Mouse (Mus musculus): ENCODE measurements around the gene Vps29. TPM values are rescaled to one million over a fixed set of nuclear protein-coding genes. Genes with fewer than 3 reads are reported as not detected.
"Not testable (repeated sequence)": the region's sequence is repeated elsewhere in the genome, so short reads cannot be mapped to it uniquely, and the experiment has no call there.

Vps29 gene
- polyA plus RNA-seq, 1 experiment from 2014 or later = 315 TPM

DNA sequence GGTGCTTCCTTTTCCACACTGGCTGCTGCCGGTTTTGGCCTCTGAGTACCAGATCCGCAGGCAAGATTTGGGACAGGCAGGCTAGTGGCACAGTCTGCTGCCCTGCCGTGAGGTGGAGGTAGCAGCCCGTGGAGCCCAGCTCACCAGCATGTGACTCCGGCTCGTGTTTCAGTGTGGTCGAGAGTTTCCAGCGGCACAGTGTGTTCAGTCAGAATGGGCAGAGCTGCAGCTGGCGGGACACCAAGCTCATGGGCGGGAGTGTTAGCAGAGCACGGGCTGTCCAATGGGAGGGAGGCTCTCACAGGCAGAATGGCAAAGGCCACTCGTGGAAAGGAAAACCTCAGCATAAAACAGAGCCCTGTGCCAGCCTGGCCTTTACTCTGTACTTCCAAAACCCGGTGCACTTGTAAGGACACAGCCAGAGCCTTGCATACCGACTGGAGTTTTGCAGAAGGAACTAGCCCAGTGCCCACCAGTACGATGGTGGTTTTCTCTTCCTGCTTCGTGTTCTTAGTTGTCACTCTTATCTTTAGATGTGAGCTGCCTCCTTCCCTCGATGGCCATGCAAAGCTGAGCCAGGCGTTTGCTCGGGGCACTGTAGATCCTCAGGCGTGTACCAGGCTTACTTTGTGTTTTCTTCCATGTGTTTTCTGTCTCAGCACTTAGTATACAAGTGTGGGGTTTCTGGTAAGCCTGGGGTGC, 39.1 kb upstream of the Vps29 start:
- H3K27me3 ChIP-seq (replicated peaks; ENCODE audit: control insufficient read depth, insufficient read depth, low read length) = no peaks in the 10 kb centered on the region
- peaks cover 42% of the 10 kb centered on the region for H3K36me3 ChIP-seq (ENCODE audit: control insufficient read depth, insufficient read depth, low read length)
- no peaks in the 10 kb centered on the region for H3K9me3 ChIP-seq (replicated peaks; ENCODE audit: control insufficient read depth, low read length)
- no peak overlapping the region for H3K4me3 ChIP-seq (ENCODE audit: low read depth, low read length)
- WGBS = 77% methylated on average over 20 of the region's 20 CpGs
- no peaks in the 10 kb centered on the region for H3K4me1 ChIP-seq (ENCODE audit: control insufficient read depth, insufficient read depth, low read length)
- H3K9ac ChIP-seq (ENCODE audit: low read length) = no peak overlapping the region
- no peak overlapping the region for H3K27ac ChIP-seq (ENCODE audit: low read depth, low read length)
- DNase-seq (ENCODE audit: low spot score) (peak; percentile 41), ATAC-seq (no peak; the same call in 1 of the 2 replicates)
- H3K4me2 ChIP-seq (ENCODE audit: low read length) = no peak overlapping the region

DNA sequence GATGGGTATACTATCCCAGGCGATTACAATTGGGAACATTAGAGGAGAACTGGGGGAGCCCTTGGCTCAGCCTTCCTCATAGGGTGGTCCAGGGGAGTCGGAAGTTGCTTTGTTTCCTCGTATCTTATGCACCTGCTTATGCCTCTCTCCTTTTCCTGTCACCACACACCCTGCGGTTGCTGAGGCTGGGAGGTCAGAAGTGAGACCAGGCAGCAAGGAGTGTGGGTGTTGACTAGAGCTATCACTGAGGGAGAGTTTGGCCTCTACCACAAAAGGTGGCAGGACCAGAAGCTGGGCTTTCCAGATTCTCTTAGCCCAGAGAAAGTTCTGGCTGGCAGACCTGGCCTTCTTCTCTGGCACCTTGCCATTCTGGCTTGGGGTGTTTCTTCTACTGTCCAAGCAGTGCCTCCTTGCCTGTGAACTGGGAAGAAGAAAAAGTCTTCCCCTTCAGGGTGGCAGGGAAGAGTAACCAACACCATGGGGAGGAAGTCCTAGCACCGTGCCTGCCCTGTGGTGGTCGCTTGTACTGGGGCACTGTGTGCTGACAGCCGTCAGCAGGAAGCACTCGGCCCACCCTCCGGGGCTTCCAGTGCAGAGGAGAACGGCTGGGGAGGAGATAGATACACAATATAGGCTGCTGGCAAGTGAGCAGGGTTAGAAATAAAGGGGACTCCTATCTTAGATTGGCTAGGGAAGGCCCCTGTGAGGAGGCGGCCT, 36.7 kb upstream of the Vps29 start:
- DNase-seq (ENCODE audit: low spot score) (no peak), ATAC-seq (no peak)
- peaks cover 44% of the 10 kb centered on the region for H3K36me3 ChIP-seq (ENCODE audit: control insufficient read depth, insufficient read depth, low read length)

DNA sequence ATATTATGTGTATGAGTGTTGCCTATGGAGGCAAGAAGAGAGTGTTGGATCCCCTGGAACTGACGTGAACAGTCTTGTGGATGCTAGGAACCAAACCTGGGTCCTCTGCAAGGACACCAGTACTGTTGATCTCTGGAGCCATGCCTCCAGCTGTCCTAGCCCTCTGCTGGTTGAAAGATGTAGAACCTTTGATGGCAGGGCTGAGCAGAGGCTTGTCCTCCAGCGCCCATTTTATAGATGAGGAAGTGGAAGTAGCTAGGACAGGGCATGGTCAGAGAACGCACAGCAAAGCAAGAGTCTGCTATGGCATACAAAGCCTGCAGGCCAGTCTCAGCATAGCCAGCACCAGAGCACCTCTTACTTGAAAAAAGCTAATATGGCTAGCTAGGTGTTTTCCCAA, 36.1 kb upstream of the Vps29 start:
- no peaks in the 10 kb centered on the region for H3K9me3 ChIP-seq (replicated peaks; ENCODE audit: control insufficient read depth, low read length)
- 76% methylated on average over 3 of the region's 3 CpGs for WGBS
- H3K9ac ChIP-seq (ENCODE audit: low read length) = no peak overlapping the region
- H3K4me3 ChIP-seq (ENCODE audit: low read depth, low read length) = no peak overlapping the region
- no peak for ATAC-seq
- no peaks in the 10 kb centered on the region for H3K4me1 ChIP-seq (ENCODE audit: control insufficient read depth, insufficient read depth, low read length)
- no peaks in the 10 kb centered on the region for H3K27me3 ChIP-seq (replicated peaks; ENCODE audit: control insufficient read depth, insufficient read depth, low read length)
- DNase-seq (ENCODE audit: low spot score) = no peak
- peaks cover 39% of the 10 kb centered on the region for H3K36me3 ChIP-seq (ENCODE audit: control insufficient read depth, insufficient read depth, low read length)
- no peak overlapping the region for H3K4me2 ChIP-seq (ENCODE audit: low read length)
- H3K27ac ChIP-seq (ENCODE audit: low read depth, low read length) = no peak overlapping the region

More for the DNA sequence above, 36.7 kb upstream of the Vps29 start:
- H3K9ac ChIP-seq (ENCODE audit: low read length) = no peak overlapping the region
- H3K27me3 ChIP-seq (replicated peaks; ENCODE audit: control insufficient read depth, insufficient read depth, low read length) = no peaks in the 10 kb centered on the region
- no peak overlapping the region for H3K4me3 ChIP-seq (ENCODE audit: low read depth, low read length)
- 88% methylated on average over 11 of the region's 11 CpGs for WGBS
- no peak overlapping the region for H3K27ac ChIP-seq (ENCODE audit: low read depth, low read length)
- H3K4me1 ChIP-seq (ENCODE audit: control insufficient read depth, insufficient read depth, low read length) = no peaks in the 10 kb centered on the region
- no peak overlapping the region for H3K4me2 ChIP-seq (ENCODE audit: low read length)
- H3K9me3 ChIP-seq (replicated peaks; ENCODE audit: control insufficient read depth, low read length) = no peaks in the 10 kb centered on the region

DNA sequence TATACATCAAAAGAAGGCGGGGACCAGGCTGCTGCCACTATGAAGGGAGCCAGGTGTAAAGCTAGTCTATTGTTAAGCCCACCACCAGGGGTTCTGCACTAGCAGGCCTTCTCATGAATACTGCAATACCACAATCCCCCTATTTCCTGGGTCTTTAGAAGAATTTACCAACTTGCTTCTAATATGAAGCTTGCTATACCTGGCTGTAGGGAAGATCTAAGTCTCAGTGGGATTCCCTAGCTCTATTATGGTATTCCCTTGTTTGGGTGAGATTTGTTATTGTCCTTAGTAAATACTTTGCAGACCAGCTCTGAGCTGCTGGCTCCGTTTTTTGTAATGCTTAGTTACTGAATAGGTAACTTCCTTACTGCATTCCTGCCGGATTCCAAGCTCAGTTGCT, 35.2 kb upstream of the Vps29 start:
- not testable (repeated sequence) for H3K27me3 ChIP-seq (replicated peaks; ENCODE audit: control insufficient read depth, insufficient read depth, low read length); H3K4me3 ChIP-seq (ENCODE audit: low read depth, low read length); H3K9me3 ChIP-seq (replicated peaks; ENCODE audit: control insufficient read depth, low read length); H3K9ac ChIP-seq (ENCODE audit: low read length); ATAC-seq; H3K4me1 ChIP-seq (ENCODE audit: control insufficient read depth, insufficient read depth, low read length); H3K4me2 ChIP-seq (ENCODE audit: low read length); H3K27ac ChIP-seq (ENCODE audit: low read depth, low read length); DNase-seq (ENCODE audit: low spot score)
- WGBS = 73% methylated on average over 3 of the region's 3 CpGs
- peaks cover 35% of the 10 kb centered on the region for H3K36me3 ChIP-seq (ENCODE audit: control insufficient read depth, insufficient read depth, low read length)

DNA sequence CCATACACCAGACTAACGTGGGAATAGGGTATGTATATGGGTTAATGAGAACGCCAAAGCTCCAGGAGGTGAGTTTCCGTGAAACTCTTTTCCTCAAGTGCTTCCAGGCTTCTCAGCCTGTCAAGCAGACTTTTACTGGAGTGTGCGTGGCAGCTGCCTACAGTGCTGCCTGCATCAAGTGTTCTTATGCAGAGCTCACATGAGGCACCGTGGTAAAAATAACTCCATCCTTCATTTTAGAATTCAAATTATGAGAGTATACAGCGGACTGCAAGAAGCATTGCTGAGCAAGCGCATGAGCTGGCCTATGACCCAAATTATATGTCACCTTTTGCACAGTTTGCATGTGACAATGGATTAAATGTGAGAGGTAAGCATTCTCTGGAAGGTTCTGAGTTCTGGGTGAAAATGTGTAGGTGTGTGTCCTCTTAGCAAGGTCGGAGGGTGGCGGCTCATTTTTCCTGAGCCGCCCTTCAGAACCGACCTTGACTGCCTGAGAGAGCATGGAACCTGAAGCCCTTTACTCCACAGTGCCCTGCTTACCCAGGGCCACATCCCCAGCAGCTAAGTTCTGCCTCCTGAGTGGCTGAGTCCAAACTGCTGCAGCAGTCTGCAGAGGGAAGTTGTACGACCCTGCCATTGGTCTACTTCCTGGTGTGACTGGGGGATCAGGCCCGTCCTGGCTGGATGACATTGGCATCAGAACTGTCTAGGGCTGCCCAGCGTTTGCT, 34.5 kb upstream of the Vps29 start:
- Histone ChIP-seq H3K36me3 (ENCODE audit: control insufficient read depth, insufficient read depth, low read length) (peaks cover 40% of the 10 kb centered on the region), H3K27ac (ENCODE audit: low read depth, low read length) (no peak overlapping the region), H3K9ac (ENCODE audit: low read length) (no peak overlapping the region), H3K4me3 (ENCODE audit: low read depth, low read length) (no peak overlapping the region), H3K4me1 (ENCODE audit: control insufficient read depth, insufficient read depth, low read length) (no peaks in the 10 kb centered on the region), H3K9me3 (replicated peaks; ENCODE audit: control insufficient read depth, low read length) (no peaks in the 10 kb centered on the region), H3K4me2 (ENCODE audit: low read length) (no peak overlapping the region), H3K27me3 (replicated peaks; ENCODE audit: control insufficient read depth, insufficient read depth, low read length) (no peaks in the 10 kb centered on the region)
- WGBS = 81% methylated on average over 14 of the region's 14 CpGs
- DNase-seq (ENCODE audit: low spot score) (no peak), ATAC-seq (no peak)

DNA sequence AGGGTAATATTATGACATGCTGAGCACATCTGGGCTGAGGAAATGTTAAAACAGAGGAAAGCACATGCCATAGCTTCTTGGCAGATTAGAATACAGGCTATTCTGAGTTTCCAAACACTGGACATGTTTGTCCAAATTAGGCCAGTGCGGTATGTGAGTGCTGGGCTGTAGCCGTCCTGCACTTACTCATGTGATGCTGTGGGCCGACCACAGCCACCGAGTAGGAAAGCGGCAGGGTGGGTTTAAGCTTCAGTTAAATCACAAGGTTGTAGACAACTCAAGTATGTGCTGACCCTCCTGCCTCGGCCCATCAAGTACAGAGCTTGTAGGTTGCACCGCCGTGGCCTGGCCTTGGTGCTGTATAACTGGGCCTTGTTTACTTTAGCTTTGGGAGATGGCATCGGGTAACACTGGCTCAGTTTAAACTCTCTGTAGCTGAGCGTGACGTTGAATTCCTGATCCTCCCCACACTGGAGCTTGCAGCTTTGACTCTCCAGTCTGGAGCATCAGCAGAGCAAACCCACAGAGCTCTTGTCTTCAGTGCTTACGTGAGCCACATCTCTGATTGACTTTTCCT, 33.9 kb upstream of the Vps29 start:
- H3K4me1 ChIP-seq (ENCODE audit: control insufficient read depth, insufficient read depth, low read length) = no peaks in the 10 kb centered on the region
- H3K9me3 ChIP-seq (replicated peaks; ENCODE audit: control insufficient read depth, low read length) = no peaks in the 10 kb centered on the region
- ATAC-seq (no peak), DNase-seq (ENCODE audit: low spot score) (no peak)
- H3K36me3 ChIP-seq (ENCODE audit: control insufficient read depth, insufficient read depth, low read length) = peaks cover 46% of the 10 kb centered on the region
- 89% methylated on average over 12 of the region's 12 CpGs for WGBS
- no peak overlapping the region for H3K4me2 ChIP-seq (ENCODE audit: low read length)
- H3K27ac ChIP-seq (ENCODE audit: low read depth, low read length) = no peak overlapping the region
- H3K27me3 ChIP-seq (replicated peaks; ENCODE audit: control insufficient read depth, insufficient read depth, low read length) = no peaks in the 10 kb centered on the region
- no peak overlapping the region for H3K9ac ChIP-seq (ENCODE audit: low read length)
- no peak overlapping the region for H3K4me3 ChIP-seq (ENCODE audit: low read depth, low read length)

DNA sequence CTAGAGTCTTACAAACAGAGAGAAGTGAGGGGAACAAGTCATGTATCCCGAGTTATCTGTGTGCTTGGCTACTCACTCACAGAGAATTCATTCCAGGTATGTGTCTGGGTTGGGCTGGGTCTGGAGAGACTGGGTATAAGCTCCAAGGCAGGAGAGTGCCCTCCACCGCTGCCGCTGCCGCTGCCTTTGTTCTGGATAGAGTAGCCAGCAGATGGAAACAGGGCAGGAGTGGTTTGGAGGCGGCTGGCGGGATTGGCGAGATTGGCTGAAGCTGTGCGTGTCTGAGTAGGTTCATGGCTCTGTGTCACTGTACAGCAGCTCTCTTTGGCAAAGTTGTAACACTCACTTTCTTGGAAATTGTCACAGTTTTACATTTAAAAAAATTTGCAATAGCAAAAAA, 30.6 kb upstream of the Vps29 start:
- no peaks in the 10 kb centered on the region for H3K27me3 ChIP-seq (replicated peaks; ENCODE audit: control insufficient read depth, insufficient read depth, low read length)
- peaks cover 55% of the 10 kb centered on the region for H3K36me3 ChIP-seq (ENCODE audit: control insufficient read depth, insufficient read depth, low read length)
- 62% methylated on average over 8 of the region's 8 CpGs for WGBS
- no peaks in the 10 kb centered on the region for H3K9me3 ChIP-seq (replicated peaks; ENCODE audit: control insufficient read depth, low read length)
- no peaks in the 10 kb centered on the region for H3K4me1 ChIP-seq (ENCODE audit: control insufficient read depth, insufficient read depth, low read length)
- no peak overlapping the region for H3K27ac ChIP-seq (ENCODE audit: low read depth, low read length)
- H3K4me2 ChIP-seq (ENCODE audit: low read length) = no peak overlapping the region
- H3K4me3 ChIP-seq (ENCODE audit: low read depth, low read length) = no peak overlapping the region
- no peak overlapping the region for H3K9ac ChIP-seq (ENCODE audit: low read length)
- ATAC-seq (no peak), DNase-seq (ENCODE audit: low spot score) (no peak)

DNA sequence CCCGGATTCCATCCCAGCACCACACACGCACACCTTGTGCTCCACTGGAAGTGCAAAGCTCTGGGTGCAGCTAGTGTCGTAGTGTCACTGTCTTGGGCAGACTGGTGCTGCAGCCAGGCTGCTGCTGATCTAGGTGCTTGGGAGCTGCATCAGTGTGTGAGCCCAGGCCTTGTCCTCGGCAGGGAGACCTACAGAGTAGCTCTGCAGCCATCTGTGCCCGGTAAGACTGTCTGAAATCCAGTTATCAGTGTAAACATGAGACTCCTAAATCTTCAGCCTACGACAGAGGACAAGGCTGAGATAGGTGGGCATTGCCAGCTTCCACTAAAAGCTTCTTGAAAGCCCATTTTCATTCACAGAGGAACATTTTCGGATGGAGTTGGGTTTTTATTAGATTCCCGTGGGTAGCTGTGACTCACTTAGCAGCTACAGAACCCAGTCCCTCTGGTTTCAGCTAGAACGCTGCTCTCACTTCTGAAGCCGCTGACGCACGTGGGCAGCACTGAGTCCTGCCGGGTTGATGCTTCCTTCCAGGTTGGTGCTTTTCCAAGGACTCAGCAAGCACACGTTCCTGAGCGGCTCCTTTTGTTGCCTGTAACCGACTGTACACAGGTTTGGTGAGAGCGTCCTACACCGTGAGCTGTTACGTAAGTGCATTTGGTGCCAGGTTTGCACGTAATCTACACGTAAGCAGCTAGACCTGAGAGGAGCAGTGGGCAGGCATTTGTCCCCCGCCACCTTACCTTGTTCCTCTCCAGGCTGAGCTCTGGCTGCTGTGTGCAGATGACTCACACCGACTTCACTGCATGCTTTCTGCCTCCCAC, 29.3 kb upstream of the Vps29 start:
- peaks cover 51% of the 10 kb centered on the region for H3K36me3 ChIP-seq (ENCODE audit: control insufficient read depth, insufficient read depth, low read length)
- no peak overlapping the region for H3K4me2 ChIP-seq (ENCODE audit: low read length)
- H3K27me3 ChIP-seq (replicated peaks; ENCODE audit: control insufficient read depth, insufficient read depth, low read length) = no peaks in the 10 kb centered on the region
- 90% methylated on average over 23 of the region's 23 CpGs for WGBS
- H3K4me1 ChIP-seq (ENCODE audit: control insufficient read depth, insufficient read depth, low read length) = no peaks in the 10 kb centered on the region
- no peak overlapping the region for H3K4me3 ChIP-seq (ENCODE audit: low read depth, low read length)
- no peak overlapping the region for H3K9ac ChIP-seq (ENCODE audit: low read length)
- H3K9me3 ChIP-seq (replicated peaks; ENCODE audit: control insufficient read depth, low read length) = no peaks in the 10 kb centered on the region
- no peak for DNase-seq (ENCODE audit: low spot score)
- no peak for ATAC-seq
- H3K27ac ChIP-seq (ENCODE audit: low read depth, low read length) = no peak overlapping the region
